Comparison of ENCODE assay signal across 10 mouse cellular contexts in the genomic region with DNA sequence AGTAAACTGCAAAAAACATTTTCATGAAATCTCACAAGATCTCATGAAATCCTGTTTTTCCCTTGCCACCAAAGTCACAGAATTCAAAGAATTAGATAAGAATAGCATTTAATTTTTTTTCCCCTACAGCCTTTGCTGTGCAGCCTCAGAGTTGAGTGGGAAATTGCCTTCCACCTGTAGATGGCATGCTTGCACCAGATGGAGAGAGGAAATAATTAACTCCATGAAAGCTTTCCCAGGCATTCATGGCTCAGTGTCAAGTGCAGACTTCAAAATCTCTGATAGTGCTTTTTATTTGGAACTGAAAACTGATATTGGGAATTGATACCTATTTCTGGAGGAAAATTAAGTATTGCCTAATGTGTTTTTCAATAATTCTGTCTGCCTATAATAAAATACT.
A peak's percentile ranks its signal among the peaks of the same experiment; 100 is the strongest.
DNase-seq lines count a peak whose midpoint lies in the region; ATAC-seq lines count a peak whose summit lies in the region.
"Had no signal": no experiment of that assay in that cellular context is flagged by ENCODE, and none has a peak within 500 bp of the region (broad histone marks: within the 10 kb centered on the region; RNA-seq: fewer than 3 reads in every experiment).

No protein-coding gene starts in this region.

- H3K4me3 ChIP-seq in hindbrain, embryonic 11.5 days (ENCODE audit: low read depth, low read length): no peak overlapping the region
- H3K4me3 ChIP-seq in hindbrain, embryonic 16.5 days (ENCODE audit: low read length): no peak overlapping the region
- H3K4me3 ChIP-seq: embryonic facial prominence, embryonic 15.5 days; megakaryocyte, embryonic 14.5 days had no signal

- no peaks in the 10 kb centered on the region for H3K27me3 ChIP-seq in hindbrain, embryonic 11.5 days (ENCODE audit: control insufficient read depth, insufficient read depth, low read length)
- no peaks in the 10 kb centered on the region for H3K27me3 ChIP-seq in hindbrain, embryonic 16.5 days (replicated peaks; ENCODE audit: control insufficient read depth, insufficient read depth, low read length)
- H3K27me3 ChIP-seq: embryonic facial prominence, embryonic 15.5 days; megakaryocyte, embryonic 14.5 days had no signal

- H3K4me1 ChIP-seq in hindbrain, embryonic 11.5 days (replicated peaks; ENCODE audit: control insufficient read depth, insufficient read depth, low read length): no peaks in the 10 kb centered on the region
- H3K4me1 ChIP-seq in hindbrain, embryonic 16.5 days (ENCODE audit: control insufficient read depth, insufficient read depth, low read depth, low read length): no peaks in the 10 kb centered on the region
- H3K4me1 ChIP-seq: embryonic facial prominence, embryonic 15.5 days; megakaryocyte, embryonic 14.5 days had no signal

- no peak overlapping the region for H3K4me2 ChIP-seq in hindbrain, embryonic 11.5 days (replicated peaks; ENCODE audit: low read depth, low read length)
- no peak overlapping the region for H3K4me2 ChIP-seq in hindbrain, embryonic 16.5 days (ENCODE audit: low read length)
- H3K4me2 ChIP-seq: embryonic facial prominence, embryonic 15.5 days had no signal

- peak; percentile 56 for DNase-seq in hindbrain, embryonic 11.5 days (ENCODE audit: low spot score)
- DNase-seq in A20 (ENCODE audit: low read depth, low spot score): peak; percentile 7
- DNase-seq in embryo, embryonic 10.5 days (ENCODE audit: low spot score): peak; percentile 77
- peak; percentile 60 to 68 for DNase-seq in layer of hippocampus, postnatal 10 days (ENCODE audit: low spot score in 2 of 2)
- DNase-seq in urinary bladder, postnatal 4 days (ENCODE audit: low spot score in 2 of 2): no peak
- no peak for DNase-seq in urinary bladder, postnatal 25 days (ENCODE audit: low spot score)

- no peak overlapping the region for H3K9ac ChIP-seq in hindbrain, embryonic 11.5 days (ENCODE audit: low read depth, low read length)
- no peak overlapping the region for H3K9ac ChIP-seq in hindbrain, embryonic 16.5 days (ENCODE audit: low read depth, low read length)
- H3K9ac ChIP-seq: embryonic facial prominence, embryonic 15.5 days had no signal

- ATAC-seq in hindbrain, embryonic 11.5 days (ENCODE audit: low FRiP score): no peak
- ATAC-seq in hindbrain, embryonic 16.5 days: no peak
- no peak for ATAC-seq in monocyte, adult 5-6 weeks (replicated peaks; ENCODE audit: insufficient number of reproducible peaks, low FRiP score, low TSS enrichment, poor library complexity, severe bottlenecking)

- no peaks in the 10 kb centered on the region for H3K36me3 ChIP-seq in hindbrain, embryonic 11.5 days (ENCODE audit: control insufficient read depth, insufficient read depth, low read length)
- no peaks in the 10 kb centered on the region for H3K36me3 ChIP-seq in hindbrain, embryonic 16.5 days (ENCODE audit: control insufficient read depth, insufficient read depth, low read length)
- H3K36me3 ChIP-seq: embryonic facial prominence, embryonic 15.5 days had no signal

- H3K27ac ChIP-seq in hindbrain, embryonic 11.5 days (ENCODE audit: low read depth, low read length): no peak overlapping the region
- H3K27ac ChIP-seq in hindbrain, embryonic 16.5 days (ENCODE audit: low read depth, low read length): no peak overlapping the region
- H3K27ac ChIP-seq: embryonic facial prominence, embryonic 15.5 days had no signal

- no peaks in the 10 kb centered on the region for H3K9me3 ChIP-seq in hindbrain, embryonic 11.5 days (ENCODE audit: control insufficient read depth, low read length)
- no peaks in the 10 kb centered on the region for H3K9me3 ChIP-seq in hindbrain, embryonic 16.5 days (ENCODE audit: control insufficient read depth, low read length)
- H3K9me3 ChIP-seq: embryonic facial prominence, embryonic 15.5 days had no signal

Comparison
In these comparisons a context has a peak if more than half of its experiments do, and no peak if none do; other contexts are left out.
1. DNase-seq: peak in hindbrain, embryonic 11.5 days (single experiment), A20 (single experiment), embryo, embryonic 10.5 days (single experiment) and layer of hippocampus, postnatal 10 days (2 of 2); none in urinary bladder, postnatal 4 days (0 of 2) and urinary bladder, postnatal 25 days (single experiment).